Mouse (Mus musculus): ENCODE measurements around the gene Asic4.

DNA sequence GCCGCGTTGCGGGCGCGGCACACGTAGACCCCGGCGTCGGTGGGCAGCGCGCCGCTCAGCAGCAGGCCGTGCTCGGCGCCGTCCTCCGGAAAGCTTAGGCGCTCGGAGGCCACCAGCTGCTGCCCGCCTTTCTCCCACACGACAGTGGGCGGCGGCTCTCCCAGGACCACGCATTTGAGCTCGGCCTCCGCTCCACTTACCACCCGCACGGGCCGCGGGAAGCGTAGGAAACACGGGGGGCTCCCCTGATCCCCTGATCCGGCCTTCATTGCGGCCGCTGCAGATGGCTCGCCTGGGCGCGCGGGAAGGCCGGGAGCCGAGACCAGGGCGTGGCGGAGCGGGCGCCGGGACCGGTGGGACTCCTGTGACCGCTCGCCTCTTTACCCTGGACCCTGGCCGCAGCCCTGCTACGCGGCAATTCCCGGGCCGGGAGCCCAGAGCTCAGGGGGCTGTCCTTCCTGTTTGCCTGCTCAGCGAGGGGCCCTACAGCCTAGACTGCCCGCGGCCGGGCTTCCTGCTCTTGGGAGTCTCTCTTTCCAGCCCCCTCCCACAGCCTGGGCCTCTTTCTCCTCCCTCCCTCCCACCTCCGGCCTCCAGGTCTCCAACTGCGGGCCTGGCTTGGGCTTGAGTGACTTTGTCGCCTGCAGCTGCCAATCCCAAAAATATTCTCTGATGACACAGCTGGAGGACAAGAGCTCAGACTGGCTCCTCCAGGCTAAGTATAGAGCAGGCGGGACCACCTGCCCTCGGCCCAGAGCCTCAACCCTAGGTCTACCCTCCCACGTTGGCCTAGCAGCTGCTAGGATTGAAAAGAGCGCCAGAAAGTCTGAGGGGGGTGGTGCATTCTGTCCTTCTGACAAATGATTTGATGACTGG, 56.0 kb downstream of the Asic4 start, which contains the start of gene Obsl1:
- TF ChIP-seq POLR2A (IDR thresholded peaks at IDR 0.05; ENCODE audit: insufficient read length, low read depth): peak; percentile 52
- peak; percentile 23 for TF ChIP-seq E2F4 (IDR thresholded peaks at IDR 0.05; ENCODE audit: insufficient read depth)
- TF ChIP-seq CEBPB (IDR thresholded peaks at IDR 0.05; ENCODE audit: insufficient read depth, poor library complexity, severe bottlenecking): no peak
- TF ChIP-seq MYOD1 (IDR thresholded peaks at IDR 0.05; ENCODE audit: control insufficient read depth in 1 of 3, insufficient read length in 2 of 3, low read depth in 2 of 3): peak; percentile 60 to 95 (median 85)
- no peak for TF ChIP-seq MAX (IDR thresholded peaks at IDR 0.05; ENCODE audit: low read depth)
- TF ChIP-seq USF1 (IDR thresholded peaks at IDR 0.05; ENCODE audit: low read depth): no peak
- TF ChIP-seq POLR2AphosphoS2 (IDR thresholded peaks at IDR 0.05; ENCODE audit: insufficient read length, low read depth): no peak
